Mouse (Mus musculus): ENCODE measurements at regions not wholly inside any gene's neighbourhood (a gene's known extent, or its start where the extent isn't known, plus 50 kb on each side); places are given as distances from the start of the nearest gene placed in this dataset.

DNA sequence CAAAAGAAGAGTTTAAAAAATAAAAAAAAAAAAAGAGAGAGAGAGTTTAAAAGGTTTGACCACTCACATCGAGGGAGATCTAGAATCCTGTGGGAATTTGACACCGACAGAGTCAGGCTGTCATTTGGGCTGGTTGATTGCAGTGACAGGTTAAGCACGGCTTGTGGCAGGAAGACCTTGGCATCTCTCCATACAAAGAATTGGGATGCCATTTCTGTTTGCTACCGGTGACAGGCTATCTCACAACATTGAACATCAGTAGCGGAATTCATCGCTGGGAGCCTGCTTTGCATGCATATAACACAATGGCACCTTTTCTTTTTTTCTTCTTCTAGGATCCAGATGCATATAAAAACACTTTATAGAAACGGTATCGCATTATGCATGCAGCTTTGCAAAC is 53.7 kb upstream of the Gm26657 start:
- no peak for DNase-seq

DNA sequence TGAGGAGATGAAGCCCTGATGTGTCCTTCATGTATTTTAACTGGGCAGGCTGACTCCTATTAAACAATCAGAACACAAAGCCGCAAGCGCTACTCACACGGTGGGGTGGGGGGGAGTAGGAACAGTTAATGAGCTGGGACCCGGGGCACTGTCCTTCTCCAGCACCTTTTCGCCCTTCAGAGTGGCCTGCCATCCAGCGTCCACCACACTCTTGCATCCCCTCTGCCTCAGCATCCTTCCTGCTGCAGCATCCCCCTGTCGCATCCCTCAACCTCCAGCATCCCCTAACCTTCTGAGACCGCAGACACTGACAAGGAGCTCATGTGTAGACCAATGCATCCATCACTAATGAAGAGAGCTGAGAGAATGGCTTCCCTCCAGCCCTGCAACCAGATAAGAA is 54.2 kb upstream of the Gm26657 start:
- no peak for DNase-seq

DNA sequence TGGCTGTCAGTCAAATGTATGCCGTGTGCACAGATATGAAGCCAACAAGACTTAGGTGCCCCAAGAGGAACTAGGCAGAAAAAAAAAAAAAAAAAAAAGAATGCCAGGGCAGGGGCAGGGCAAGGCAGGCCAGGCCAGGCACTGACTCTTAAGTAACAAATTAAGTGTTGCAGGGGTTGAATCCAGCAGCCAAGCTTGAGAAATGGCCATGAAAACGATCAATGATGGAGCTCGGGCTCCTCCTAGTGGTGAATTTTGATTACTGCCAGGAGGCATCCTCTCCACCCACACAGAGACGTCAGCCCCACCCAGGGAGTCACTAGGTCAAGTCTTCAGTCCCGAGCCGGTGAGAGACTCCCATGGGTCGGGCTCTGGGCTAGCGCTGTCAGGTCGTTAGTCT is 54.7 kb upstream of the Gm26657 start:
- DNase-seq, result peak; percentile 92

DNA sequence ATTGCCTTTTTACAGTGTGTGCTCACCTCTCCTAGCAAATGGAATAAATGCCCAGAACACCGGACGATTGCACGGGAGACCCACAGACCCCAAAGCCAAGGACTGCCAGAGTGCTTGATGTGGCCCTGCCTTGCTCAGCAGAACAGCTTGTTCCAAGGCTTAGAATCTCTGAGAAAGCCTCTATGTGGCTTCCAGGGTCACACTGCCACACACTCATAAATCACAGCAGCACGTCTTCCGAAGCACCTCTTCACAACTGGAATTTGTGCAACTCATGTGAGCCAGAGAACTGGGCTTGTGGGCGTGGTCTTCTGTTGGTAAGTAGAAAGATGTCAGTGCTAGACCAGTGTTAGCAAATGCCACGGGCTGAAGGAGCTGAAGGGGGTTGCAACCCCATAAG is 55.8 kb upstream of the Gm26657 start:
- peak; percentile 54 for DNase-seq

DNA sequence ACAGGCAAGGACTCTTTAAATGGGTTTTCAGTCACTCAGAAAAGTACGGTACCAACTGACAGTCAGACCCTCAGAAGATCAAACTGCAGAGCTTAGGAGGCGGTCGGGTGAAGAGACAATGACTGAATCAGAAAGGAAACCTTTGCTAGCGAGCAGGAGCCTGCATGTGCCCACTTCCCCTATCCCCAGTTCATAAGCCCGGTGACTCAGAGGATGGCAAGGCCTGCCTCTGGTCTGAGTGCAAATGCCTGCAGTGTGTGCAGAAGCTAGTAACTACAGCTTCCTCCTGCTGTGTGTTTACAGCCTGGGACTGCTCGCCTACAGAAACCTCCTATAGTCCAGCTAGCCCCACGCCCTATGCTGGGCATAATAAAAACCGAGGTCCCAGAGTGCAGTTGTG is 58.7 kb upstream of the Gm26657 start:
- no peak for DNase-seq

DNA sequence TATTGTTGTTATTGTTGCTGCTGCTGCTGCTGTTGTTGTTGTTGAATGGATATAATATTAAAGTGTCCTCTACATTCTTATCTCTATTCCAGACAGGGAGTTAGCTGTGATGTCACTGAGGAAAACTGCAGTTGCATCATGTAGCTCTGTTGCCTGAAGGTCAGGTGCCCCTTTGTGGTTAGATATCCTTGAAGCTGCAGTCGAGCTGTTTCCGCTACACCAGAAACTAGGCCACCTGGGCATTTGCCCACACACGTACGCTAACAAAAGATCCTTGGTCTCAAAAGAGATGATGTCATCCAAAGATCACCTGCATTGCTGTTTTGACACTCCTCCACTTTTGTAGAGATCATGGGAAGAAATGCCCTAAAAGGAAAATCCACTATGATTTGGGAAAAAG is 66.0 kb upstream of the Gm26657 start:
- DNase-seq, result peak; percentile 55

DNA sequence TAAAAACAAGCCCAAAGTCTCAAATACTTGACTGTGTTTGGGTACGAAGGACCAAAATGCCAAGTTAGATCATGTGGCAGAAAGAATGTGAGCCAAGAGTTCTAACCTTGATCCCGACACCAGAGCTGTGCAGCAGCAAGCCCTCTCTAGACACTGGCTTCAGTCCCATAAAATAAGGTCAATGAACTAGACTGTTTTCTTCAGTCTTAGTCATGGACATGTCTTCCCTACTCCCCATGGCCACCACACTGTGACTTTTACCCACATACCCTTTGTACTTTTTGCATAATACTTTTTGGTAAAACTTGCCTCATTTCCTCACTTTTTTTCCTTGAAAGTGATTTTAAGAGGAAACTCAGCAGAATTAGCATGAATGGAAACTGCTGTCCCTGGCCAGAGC is 74.9 kb upstream of the Gm26657 start:
- DNase-seq, result no peak

DNA sequence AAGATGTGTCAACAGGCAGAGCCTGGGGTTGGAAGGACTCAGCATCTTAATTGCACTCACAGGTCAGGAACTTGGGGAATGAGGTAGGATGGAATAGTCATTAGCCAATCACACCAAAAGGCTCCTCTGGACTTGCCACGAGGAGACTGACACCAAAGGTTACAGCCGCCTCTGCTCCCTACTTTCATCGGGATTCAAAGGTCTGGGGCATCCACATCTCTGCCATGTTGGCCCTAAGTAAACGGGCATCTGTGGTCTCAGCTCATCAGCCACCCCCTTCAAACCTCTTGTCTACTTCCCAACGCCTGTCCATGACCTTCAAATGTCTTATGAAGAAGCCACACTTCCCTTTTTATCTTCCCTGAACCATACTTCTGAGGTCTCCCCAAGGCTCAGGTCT is 78.1 kb upstream of the Gm26657 start:
- DNase-seq, result no peak

DNA sequence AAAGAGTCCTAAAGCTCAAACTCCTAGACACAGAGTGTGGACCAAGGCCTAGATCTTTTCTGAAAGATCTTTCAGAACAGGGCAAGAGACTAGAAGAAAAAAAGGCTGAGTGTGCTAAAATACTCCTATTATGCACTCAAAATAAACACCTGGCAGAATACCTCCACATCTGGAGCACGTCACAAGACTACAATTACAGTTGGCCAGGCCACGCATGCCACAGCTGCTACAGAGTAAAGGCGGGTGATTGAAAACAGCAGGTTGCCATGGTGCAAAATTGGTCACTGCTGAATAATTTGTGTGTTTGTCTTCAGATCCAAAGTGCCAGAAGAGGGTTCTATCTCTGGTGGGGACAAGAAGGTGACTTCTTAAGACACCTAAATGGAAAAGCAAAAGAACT is 82.8 kb upstream of the Gm26657 start:
- no peak for DNase-seq

DNA sequence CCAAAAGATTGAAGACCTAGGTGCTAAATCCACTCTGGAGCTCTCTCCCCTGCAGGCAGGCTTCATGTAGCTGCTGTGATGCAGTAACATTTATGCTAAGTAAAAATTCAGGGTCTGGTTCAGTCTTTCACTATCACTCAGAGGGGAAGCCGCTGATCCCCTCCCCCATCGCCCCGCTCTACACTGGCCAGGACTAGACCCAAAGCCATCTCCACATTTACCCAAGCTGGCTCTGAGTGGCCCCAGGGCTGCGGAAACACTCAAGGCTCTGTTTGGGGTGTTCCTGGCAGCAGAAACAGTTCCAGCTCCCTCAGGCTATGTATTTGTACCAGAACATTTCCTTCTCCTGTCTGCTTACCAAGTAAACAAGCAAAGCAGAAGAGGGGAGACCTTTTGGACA is 85.5 kb upstream of the Gm26657 start:
- DNase-seq, result peak; percentile 40

DNA sequence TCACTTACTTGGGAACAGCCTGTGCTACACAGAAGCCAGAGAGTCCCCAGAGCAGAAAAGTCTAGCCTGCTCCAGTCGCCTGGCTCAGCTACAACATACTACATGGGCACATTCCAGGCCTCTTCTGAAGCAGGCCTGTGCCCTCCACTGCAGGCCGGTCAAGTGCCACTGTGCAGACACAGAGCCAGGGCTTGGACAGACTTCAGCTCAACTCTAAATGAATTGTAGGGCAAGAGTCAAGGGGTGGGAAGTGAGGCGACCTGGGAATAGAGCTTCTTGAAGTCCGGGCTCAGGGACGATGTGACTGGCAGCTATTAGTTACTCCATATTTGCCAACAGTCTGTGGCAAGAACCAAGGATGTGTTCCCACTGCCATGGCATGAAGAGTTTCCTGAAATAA is 87.1 kb upstream of the Gm26657 start:
- DNase-seq, result peak; percentile 58

DNA sequence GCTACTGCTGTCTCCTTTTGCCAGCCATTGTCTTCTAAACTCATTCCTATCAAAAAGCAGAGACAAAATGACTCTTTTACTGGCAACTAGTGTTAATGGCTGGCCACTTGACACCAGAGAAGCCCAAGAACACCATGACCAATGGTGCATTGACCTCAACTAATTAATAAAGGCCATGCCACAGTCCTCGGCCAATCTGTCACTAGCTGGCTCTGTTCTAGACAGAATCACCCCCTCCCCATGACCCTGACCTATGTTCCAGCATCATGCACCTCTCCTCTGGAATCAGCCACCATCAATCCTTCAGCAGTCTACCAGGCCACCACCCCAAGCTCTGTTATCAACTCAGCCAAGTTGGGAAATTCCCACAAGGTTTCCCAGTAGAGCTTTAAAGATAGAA is 90.1 kb upstream of the Gm26657 start:
- no peak for DNase-seq

DNA sequence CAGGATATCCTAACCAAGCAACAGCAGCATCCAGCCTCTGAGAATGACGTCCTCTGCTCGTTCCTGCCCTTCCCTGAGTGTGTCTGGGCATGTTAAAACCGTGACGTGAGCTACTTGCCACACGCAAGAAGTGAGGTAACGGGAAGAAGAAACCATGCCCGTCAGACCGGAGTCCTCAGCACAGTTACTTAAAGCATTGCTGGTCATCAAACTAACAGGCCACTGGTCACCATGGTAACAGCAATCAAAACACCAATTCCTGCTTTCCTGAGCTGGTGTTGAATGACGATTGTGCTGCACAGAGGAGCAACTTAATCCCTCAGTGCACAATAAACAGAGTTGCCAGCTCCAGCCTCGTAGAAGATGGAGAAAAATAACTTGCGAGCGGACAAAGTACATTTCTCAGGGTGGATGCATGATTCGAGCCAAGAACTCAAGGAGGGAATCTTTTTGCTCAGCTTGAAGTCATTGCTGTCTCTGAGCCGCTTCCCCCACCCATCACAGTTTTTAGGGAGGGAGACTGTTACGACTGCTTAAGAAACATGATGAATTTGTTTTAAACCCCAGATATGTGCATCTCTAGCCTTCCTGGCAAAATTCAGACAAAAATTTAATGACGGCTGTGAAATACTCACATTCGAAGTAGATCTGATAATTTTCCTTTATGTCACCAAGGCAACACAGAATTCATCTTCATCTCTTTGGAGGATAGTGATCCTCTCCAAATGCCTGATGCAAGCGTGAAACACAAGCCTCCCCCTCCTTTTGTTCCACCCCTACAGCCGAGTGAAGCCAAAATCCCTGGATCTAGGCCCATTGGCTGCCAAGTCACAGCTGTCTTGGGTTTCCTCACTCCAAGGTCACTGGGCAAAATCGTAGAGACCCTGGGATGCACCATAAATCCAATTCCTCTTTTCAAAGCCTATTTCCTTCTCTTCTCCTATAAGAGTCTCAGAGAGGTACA is 95.6 kb upstream of the Gm26657 start:
- DNase-seq, result peak; percentile 35

DNA sequence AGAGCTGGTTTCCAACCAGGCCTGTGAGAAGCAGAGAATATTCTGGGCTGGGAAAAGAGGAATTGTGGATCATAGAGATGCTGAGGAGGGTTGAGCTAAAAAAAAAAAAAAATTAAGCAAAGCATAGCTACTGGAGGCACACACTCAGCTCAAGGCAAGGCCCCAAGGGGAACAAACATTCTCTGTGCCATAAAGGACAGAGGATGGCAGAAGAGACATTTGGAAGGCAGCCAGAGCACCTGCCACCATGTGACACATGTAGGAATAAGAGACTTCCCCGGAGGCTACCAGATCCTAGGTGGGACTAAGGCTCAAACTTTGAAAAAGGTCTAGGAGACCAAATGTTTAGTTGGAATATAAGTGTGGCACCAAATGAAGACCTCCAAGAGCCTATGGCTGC is 96.4 kb upstream of the Gm26657 start:
- DNase-seq, result no peak

DNA sequence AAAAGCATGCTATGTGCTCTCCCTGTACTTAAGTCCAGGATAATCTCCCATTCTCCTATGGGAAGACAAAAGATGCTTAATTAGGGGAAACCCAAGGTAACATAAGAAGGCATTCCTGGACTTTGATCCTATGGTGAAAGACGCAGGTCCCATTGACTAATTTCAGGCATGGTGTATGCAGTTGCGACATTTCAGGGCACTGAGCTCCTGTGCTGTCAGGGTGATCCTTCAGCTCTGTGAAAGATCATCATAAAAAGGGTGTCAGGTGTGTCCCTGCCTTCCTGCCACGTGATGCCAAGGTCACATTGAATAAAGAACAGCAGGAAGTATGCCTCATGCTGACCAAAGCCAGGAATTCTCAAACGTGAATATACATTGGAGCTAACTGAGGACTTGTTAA is 100.2 kb upstream of the Gm26657 start:
- no peak for DNase-seq

DNA sequence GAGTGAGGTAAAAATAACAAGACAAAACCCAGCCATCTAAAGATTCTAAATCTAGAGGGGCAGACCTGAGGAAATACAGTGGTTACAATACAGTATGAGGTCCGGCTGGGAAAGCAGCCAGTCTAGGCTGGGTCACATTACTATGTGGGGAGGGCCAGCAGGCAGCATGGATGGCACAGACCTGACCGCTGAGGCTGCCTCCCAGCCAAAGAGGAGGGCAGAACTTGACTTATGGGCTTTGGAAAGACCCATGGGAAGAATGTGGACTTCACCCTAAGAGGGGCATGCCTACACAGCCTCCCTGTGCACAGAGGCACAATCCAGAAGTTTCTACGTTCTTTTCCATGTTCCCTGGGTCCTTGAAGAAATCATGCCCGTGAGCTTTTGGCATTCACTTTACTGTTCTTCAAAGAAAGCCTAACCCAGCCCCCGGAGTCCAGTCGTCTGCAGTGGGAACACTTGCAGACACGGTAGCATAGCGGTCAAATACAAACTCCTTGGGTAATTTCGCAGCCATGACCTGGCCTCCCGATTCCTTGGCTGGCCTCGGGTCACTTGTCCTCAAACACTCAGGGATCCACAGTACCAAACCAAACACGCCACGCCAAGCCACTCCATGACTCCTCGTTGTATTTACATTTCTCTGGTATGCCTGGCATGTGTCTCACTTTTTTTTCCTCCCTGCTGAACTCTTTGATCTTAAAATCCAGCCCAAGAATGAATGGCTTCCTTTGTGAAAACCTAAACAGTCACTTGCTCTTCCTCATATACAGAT is 101.0 kb upstream of the Gm26657 start:
- peak; percentile 17 for DNase-seq

DNA sequence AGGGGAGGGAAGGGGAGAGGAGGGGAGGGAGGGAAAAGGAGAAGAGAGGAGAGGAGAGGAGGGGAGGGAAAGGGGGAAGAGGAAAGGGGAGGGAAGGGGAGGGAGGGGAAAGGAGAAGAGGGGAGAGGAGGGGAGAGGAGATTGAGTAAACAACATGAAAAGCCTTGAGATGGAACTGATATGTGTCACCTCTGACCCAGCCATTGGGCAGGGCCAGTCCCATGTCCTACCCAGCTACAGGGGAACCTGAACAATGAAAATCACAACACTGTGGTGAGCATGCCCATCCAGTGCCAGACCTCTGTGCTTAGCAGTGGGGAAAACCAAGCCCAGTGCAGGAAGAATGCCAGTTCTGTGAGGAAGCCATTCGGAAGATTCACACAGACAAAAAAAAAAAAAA is 103.6 kb upstream of the Gm26657 start:
- DNase-seq, result no peak

DNA sequence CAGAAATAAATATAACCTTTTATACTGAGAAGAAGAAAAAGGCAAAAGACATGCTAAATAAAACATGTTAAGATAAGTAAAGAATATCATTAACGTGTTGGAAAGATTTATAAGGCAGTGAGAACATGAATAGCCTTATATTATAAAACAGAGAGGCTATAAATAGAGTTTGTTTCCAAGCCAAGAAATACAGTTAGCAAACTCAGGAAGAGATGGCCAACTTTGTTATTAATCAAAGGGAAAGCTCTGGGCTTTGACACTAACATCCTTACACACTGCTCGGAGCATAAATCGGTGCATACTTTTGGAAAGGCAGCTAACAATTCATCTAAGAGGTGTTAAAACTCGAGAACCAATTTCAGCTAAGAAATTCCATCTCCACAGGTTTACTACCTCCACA is 106.3 kb upstream of the Gm26657 start:
- DNase-seq, result no peak

DNA sequence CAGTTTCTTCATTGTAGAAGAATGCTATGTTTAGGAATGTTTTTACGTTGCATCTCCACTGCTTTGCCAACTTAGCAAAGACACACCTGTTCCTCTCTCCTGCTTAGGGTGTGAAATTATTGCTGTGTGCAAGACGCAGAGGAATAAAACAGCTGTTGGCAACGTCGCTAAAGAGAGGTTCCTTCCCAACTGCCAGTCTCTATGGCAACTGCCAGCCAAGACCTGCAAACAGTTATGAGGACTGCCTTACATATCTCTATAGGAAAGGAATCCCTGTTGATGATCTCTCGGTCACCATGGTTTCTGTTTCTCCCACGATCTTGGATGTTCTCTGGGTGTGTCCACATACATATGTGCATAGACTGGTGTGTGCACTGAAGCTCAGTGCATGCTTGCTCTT is 109.6 kb upstream of the Gm26657 start:
- no peak for DNase-seq

DNA sequence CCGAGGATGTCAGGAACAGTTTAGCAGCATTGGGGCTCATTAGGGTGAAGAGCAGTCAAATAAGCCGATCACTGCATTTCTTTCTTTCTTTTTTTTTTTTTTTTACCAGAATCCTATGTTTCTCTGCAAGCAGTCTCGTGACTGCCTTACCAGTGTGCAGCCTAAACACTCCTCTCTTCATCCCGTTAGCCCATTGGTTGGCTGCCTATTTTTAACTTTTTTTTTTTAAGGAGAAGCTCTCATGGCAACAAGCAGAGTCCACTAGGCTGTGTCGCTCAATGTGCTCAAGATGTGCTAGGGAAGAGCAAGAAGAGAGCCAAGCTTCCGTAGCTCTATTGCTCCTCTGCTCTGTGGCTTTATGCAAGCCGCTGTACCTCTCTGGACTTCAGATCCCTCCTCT is 112.7 kb upstream of the Gm26657 start:
- no peak for DNase-seq

DNA sequence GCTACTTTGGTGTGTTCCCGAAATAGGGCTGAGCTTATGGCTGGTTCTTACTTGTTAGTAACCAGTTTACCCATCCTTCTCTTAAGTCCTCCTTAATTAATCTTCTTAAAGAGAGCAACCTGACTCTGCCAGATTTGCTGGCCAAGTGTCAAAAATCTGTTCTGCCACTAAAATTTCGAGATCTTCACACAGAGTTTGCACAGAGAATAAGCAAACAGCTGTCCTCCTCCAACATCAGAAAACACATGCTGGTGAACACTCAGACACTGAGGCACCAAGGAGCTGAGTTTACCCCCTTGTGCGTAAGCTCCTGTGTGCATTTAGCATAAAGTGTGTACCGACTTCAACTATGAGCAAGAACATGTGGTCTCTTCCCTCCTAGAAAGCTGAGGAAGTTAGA is 118.1 kb upstream of the Gm26657 start:
- no peak for DNase-seq

DNA sequence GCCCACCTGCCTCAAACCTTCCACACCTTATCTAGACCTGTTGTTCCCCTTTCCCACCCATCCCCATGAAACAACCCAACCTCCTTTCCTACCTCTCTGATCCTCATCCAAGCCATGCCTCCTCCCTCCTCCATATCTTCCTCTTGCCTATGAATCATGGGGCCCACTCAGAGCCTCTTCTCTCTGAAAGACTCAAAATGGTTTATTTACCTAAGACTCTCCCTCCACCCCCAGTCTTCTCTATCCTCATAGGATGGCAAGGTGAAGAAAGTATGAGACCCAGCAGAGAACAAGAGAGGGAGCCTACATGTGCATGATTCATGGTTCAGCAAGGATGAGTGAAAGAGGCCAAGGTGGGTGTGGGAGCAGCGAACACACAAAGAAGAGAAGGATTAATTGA is 118.5 kb upstream of the Gm26657 start:
- no peak for DNase-seq

DNA sequence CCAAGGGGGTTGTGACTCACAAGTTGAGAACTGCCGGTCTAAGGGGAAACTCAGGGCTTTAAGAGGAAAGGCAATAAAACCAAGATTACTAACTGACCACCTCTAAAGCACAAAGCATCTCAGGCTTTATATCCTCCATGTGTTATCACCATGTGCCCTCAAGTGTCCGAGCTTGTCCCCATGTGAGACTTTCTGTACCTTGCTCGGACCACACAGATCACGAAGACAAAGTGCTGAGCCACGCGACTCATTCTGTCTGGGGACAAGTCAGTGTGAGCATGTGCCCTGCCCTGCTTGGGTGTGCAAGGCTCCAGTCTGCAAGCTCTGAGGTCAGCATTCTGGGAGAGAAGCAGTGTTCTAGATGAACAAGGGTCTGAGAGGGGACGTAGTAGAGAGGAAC is 119.2 kb upstream of the Gm26657 start:
- no peak for DNase-seq

DNA sequence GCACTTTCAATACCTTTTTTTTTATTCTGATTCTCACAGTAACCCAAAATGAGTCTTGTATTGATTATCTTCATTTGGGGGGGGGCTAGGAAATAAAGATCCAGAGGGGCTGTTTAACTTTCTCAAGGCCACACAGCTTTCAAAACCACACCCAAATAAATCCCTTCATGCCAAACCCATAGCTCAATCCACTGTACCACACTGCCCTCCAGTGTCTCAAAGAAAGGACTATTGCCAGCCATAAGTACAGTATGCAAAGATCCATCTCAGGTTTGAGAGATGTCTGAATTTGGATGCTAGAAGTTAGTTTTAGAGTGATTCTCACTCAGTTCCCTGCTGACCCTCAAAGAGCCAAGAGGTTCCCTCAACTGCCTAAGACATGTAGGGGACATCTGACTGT is 120.1 kb upstream of the Gm26657 start:
- DNase-seq, result no peak

Measured in adrenal gland, postnatal 14 days (tissue).